ENCODE assay signal across 17 mouse cellular contexts in genomic region chr12:105787626-105788025, GRCm38 (mm10).
"Had no signal": no experiment of that assay in that cellular context is flagged by ENCODE, and none has a peak within 500 bp of the region (broad histone marks: within the 10 kb centered on the region; RNA-seq: fewer than 3 reads in every experiment).

No protein-coding gene starts in this region.

- DNase-seq: kidney, adult 2 months; kidney, postnatal 10 days; kidney, postnatal 36 days; layer of hippocampus, postnatal 36 days; liver, embryonic 13.5 days; lung, adult 2 months; lung, postnatal 14 days; lung, postnatal 4 days; midbrain, embryonic 14.5 days; retina, postnatal 1 day; right cerebral cortex, postnatal 25 days; spleen, adult 18-20 months; thymus, postnatal 25 days had no signal

- H3K9ac ChIP-seq: kidney, embryonic 15.5 days; liver, embryonic 13.5 days; stomach, embryonic 15.5 days had no signal

- H3K27ac ChIP-seq: kidney, embryonic 15.5 days; left cerebral cortex, adult 2 months; liver, embryonic 13.5 days; stomach, embryonic 15.5 days had no signal

- H3K36me3 ChIP-seq: stomach, embryonic 15.5 days had no signal

- H3K27me3 ChIP-seq: kidney, embryonic 15.5 days; liver, embryonic 13.5 days; stomach, embryonic 15.5 days had no signal

- H3K4me2 ChIP-seq: kidney, embryonic 15.5 days; liver, embryonic 13.5 days; midbrain, embryonic 11.5 days; stomach, embryonic 15.5 days had no signal

- H3K9me3 ChIP-seq: kidney, embryonic 15.5 days; liver, embryonic 13.5 days; stomach, embryonic 15.5 days had no signal

- H3K4me3 ChIP-seq: kidney, embryonic 15.5 days; left cerebral cortex, adult 2 months; liver, embryonic 13.5 days; stomach, embryonic 15.5 days had no signal
